8 mouse cellular contexts compared by ENCODE assay signal in the genomic region with DNA sequence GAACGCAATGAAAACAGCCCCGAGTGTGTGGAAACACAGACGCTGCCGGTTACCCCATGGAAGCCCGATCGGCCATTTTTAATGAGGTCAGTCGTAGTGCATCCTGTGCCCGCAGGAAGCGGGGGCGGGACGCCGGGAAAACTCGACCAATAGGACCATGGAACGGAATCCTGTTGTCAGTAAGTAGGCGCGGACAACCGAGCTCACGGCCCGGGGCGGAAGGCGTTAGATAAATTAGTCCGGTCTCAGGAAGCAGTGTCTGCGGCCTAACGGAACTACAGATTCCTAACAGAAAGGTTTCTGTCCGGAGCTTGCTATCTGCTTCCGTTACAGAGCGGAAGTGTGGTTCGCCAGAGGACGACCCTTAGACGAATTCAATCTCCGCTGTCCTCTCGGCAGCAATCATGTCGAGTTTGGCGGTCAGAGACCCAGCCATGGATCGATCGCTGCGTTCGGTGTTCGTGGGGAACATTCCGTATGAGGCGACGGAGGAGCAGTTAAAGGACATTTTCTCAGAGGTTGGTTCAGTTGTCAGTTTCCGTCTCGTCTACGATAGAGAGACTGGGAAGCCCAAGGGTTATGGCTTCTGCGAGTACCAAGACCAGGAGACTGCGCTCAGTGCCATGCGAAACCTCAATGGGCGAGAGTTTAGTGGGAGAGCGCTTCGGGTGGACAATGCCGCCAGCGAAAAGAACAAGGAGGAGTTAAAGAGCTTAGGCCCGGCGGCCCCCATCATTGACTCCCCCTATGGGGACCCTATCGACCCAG. TPM values are rescaled to one million over a fixed set of nuclear protein-coding genes. Genes with fewer than 3 reads are reported as not detected.
DNase-seq lines count a peak whose midpoint lies in the region; ATAC-seq lines count a peak whose summit lies in the region.

A gene (plus strand): TSS at position 176 of the 768 bp plus-strand sequence.

- peak within 1 kb of the TSS; percentile 81 for H3K27ac ChIP-seq in hindbrain, embryonic 16.5 days (ENCODE audit: low read depth, low read length)
- H3K27ac ChIP-seq in macrophage, result peak within 1 kb of the TSS; percentile 70

- H3K36me3 ChIP-seq in hindbrain, embryonic 16.5 days (ENCODE audit: control insufficient read depth, insufficient read depth, low read length), result peaks cover 11% of the 10 kb centered on the region
- H3K36me3 ChIP-seq in macrophage (ENCODE audit: inconsistent target), result 0 out of 2 replicates have a peak, but pooled peaks cover 6% of the 10 kb centered on the region

- H3K79me2 ChIP-seq in macrophage (ENCODE audit: inconsistent target), result peaks cover 30% of the 10 kb centered on the region

- H3K4me3 ChIP-seq in hindbrain, embryonic 16.5 days (ENCODE audit: low read length), result peak within 1 kb of the TSS; percentile 60
- H3K4me3 ChIP-seq in macrophage (ENCODE audit: inconsistent target), result peak within 1 kb of the TSS; percentile 96

- H3K4me2 ChIP-seq in hindbrain, embryonic 16.5 days (ENCODE audit: low read length), result peak within 1 kb of the TSS; percentile 87

- peak; percentile 92 for DNase-seq in WW6 (ENCODE audit: low read depth, low spot score)
- peak; percentile 98 to 99 for DNase-seq in cerebellum, postnatal 4 days (ENCODE audit: low spot score in 2 of 2)
- DNase-seq in gastrocnemius, adult 18-20 months (ENCODE audit: low spot score), result peak; percentile 100
- DNase-seq in left cerebral cortex, adult 18-20 months (ENCODE audit: low spot score in 2 of 2), result peak; percentile 99
- peak; percentile 100 for DNase-seq in right cerebral cortex, adult 18-20 months
- peak; percentile 96 for DNase-seq in urinary bladder, postnatal 10 days (ENCODE audit: low spot score)

- H3K4me1 ChIP-seq in hindbrain, embryonic 16.5 days (ENCODE audit: control insufficient read depth, insufficient read depth, low read depth, low read length), result peaks cover 17% of the 10 kb centered on the region

- H3K27me3 ChIP-seq in hindbrain, embryonic 16.5 days (replicated peaks; ENCODE audit: control insufficient read depth, insufficient read depth, low read length), result no peaks in the 10 kb centered on the region

- no peaks in the 10 kb centered on the region; the same call in 1 of the 2 replicates for H3K9me3 ChIP-seq in hindbrain, embryonic 16.5 days (ENCODE audit: control insufficient read depth, low read length)

- whole genome bisulfite sequencing in hindbrain, embryonic 16.5 days, result 2% methylated on average over 56 of the region's 56 CpGs
- 2% methylated on average over 52 of the region's 56 CpGs for WGBS in macrophage (ENCODE audit: missing documents)

- peak within 1 kb of the TSS; percentile 70 for H3K9ac ChIP-seq in hindbrain, embryonic 16.5 days (ENCODE audit: low read depth, low read length)

- peak; percentile 100 for ATAC-seq in hindbrain, embryonic 16.5 days

RNA-seq across cellular contexts. Expression of the gene that starts here (rescaled TPM):
- total RNA-seq in gastrocnemius, adult 18-20 months (2021), result 10 to 100 TPM; 17.9 to 20.3 TPM
- polyA plus RNA-seq in hindbrain, embryonic 16.5 days (2015; fragmentation: Nextera tagmentation; extraction: Ambion mirVana), result 59.4 and 66.3 TPM in 2 replicates
- 10 to 100 TPM; 70.4 to 70.9 TPM for total RNA-seq in left cerebral cortex, adult 18-20 months (2021)
- total RNA-seq in macrophage (2018; cell fraction: chromatin; rRNA removed), result 10 to 100 TPM in 20 of 26 experiments, 1 to 10 TPM in 6; 5.4 to 26.8 (median 12.9) TPM
- 10 to 100 TPM; 23.8 to 35.5 (median 29.4) TPM for total RNA-seq in macrophage (2018; cell fraction: cytosol; rRNA removed)
- 10 to 100 TPM in 25 of 26 experiments, 1 to 10 TPM in 1; 9.5 to 47.4 (median 26.8) TPM for total RNA-seq in macrophage (2018; cell fraction: nucleus; rRNA removed)
- polyA plus RNA-seq in macrophage (2018), result 21.1 to 25.7 TPM (median 24.3 TPM) in 3 replicates

Comparison
In these comparisons a context has a peak if more than half of its experiments do, and no peak if none do; other contexts are left out.
1. Peak in every context shown above with its lines: DNase-seq, ATAC-seq, H3K4me3 ChIP-seq and H3K27ac ChIP-seq.